Mouse (Mus musculus) embryonic fibroblast, embryonic 13.5 days (primary cell): ENCODE measurements at regions not wholly inside any gene's neighbourhood (a gene's known extent, or its start where the extent isn't known, plus 50 kb on each side); places are given as distances from the start of the nearest gene placed in this dataset.

Source experiments
- H3K27ac ChIP-seq: 2 replicates; pipeline ENCODE4 v1.5.1; 2012; ENCODE audit warnings: low read length, control low read depth, inconsistent platforms; ENCODE audit not compliant: insufficient read depth
- H3K4me1 ChIP-seq: 2 replicates; pipeline ENCODE4 v1.6.1; 2011; ENCODE audit warnings: low read length; ENCODE audit not compliant: control insufficient read depth, insufficient read depth
- H3K4me3 ChIP-seq: 2 replicates; pipeline ENCODE4 v1.5.1; 2011; ENCODE audit warnings: mild to moderate bottlenecking, control low read depth, low read length; ENCODE audit not compliant: insufficient read depth
- CTCF ChIP-seq: IDR thresholded peaks from 2 replicates; pipeline ENCODE4 v1.5.1; 2011; ENCODE audit warnings: mild to moderate bottlenecking, control low read depth, low read length, moderate library complexity, borderline replicate concordance; ENCODE audit not compliant: insufficient read depth
- POLR2A ChIP-seq: IDR thresholded peaks from 2 replicates; pipeline ENCODE4 v1.6.1; 2011; ENCODE audit warnings: low read depth, mild to moderate bottlenecking, control low read depth, low read length, moderate library complexity

DNA sequence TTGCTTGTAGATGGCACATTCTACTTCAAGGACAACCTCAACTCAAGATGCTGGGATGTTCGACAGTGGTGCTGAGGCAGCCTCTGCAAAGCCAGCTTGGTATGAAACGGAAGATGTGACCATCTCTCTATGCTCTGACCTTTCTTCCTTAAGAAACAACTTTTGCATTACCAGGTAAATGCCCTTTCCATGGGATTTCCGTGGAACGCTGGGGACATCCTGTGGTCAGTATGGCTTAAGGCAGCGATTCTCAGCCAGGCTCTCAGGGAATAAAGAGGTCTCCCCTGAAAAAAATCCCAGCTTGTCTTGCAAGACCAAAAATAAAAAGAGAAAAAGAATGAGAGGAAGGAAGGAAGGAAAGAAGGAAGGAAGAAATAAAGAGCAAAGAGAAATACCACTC lies 71.3 kb upstream of the Mrps9 start:
- peak; percentile 31; the same call in 1 of the 2 replicates for TF ChIP-seq CTCF
- no peak for TF ChIP-seq POLR2A
- Histone ChIP-seq H3K27ac (no peak overlapping the region), H3K4me3 (no peak overlapping the region), H3K4me1 (no peaks in the 10 kb centered on the region)

DNA sequence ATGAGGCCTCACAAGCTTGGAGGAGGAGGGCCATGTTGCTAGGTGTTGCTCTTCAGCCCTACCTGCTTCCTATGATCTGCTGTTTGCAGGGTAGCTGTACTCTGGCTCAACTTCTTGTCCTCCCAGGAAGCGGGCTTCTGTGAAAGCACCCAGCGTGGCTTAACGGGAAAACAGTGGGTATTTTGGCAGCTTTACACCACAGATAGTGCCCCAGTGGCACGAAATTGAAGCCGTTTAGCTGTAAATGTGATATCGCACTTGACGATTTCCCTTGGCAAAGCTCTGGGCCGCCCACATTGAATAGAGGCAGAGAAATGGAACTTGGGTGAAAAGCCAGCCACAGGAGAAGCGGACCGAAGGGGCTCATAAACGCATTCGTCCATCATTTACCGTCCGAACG lies 70.8 kb upstream of the Mrps9 start:
- no peak for TF ChIP-seq CTCF
- TF ChIP-seq POLR2A, result no peak
- no peak overlapping the region for H3K4me3 ChIP-seq
- no peak overlapping the region for H3K27ac ChIP-seq
- H3K4me1 ChIP-seq, result no peaks in the 10 kb centered on the region

DNA sequence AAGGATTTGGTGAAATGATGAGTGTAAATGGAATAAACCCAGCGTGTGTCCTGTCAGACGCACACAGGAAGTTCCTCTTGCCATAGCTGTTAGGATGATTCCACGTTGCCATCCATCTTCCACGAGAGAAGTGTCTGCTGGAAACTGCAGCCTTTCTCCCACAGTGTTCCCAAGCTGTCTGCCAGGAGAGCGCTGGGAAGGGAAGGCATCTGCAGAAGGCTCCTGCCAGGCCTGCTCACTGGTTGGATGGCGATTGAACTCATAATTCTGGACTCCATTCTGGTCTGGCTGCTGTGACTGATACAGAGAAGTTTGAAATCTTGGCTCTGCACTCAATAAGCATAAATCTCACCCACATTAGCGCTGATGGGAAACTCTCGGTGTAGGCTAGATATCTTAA lies 69.5 kb upstream of the Mrps9 start:
- Histone ChIP-seq H3K27ac (no peak overlapping the region), H3K4me3 (no peak overlapping the region), H3K4me1 (no peaks in the 10 kb centered on the region)
- no peak for TF ChIP-seq POLR2A
- no peak for TF ChIP-seq CTCF

DNA sequence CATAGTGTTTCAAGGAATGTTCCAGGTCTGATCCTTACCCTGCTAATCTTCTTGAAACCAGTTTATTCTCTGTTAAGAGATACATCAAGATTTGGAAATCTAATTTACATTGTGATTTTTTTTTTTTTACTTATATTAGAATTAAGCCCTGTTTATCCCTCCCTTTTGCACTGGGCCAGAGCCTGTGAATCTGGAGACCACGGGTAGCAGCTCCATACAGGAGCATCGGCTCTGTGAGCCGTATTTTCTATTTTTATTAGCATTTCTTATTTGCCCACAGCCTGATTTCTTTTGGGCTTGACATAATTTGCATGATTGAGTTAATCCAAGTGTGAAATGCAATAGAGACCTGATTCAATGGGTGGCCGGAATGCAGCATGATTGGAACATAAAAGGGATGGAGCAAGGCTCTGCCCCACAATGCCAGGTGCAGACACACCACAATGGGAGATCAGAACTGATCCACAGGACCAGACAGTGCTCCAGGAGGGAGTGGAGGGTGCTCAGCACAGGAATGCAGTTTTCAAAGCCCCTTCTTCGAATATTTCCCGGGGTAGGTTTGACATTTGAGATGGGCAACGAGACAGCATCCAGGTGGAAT lies 67.9 kb upstream of the Mrps9 start:
- TF ChIP-seq CTCF (no peak), POLR2A (no peak)
- no peak overlapping the region for H3K27ac ChIP-seq
- peaks cover 2% of the 10 kb centered on the region; the same call in 1 of the 2 replicates for H3K4me1 ChIP-seq
- H3K4me3 ChIP-seq, result no peak overlapping the region

DNA sequence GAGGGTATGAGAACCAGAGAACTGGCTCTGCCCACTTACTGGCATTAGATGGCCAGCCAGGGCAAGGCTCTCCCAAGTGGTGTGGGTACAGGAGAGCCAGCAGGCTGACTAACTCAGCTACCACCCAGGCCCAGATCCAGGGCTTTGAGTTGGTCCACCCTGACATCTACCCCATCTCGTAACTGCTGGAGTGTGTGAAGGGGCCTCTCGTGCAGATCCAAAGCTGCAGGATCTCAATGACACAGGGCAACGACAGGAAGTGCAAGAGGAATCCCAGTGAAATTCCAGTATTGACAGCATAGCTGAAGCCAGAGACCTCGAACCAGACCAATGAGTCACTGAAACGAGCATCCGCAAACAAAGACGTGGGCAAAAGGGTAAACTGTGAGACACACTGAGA lies 63.8 kb upstream of the Mrps9 start:
- H3K4me1 ChIP-seq, result peaks cover 2% of the 10 kb centered on the region; the same call in 1 of the 2 replicates
- no peak overlapping the region for H3K27ac ChIP-seq
- no peak overlapping the region for H3K4me3 ChIP-seq
- TF ChIP-seq POLR2A (no peak), CTCF (no peak)

DNA sequence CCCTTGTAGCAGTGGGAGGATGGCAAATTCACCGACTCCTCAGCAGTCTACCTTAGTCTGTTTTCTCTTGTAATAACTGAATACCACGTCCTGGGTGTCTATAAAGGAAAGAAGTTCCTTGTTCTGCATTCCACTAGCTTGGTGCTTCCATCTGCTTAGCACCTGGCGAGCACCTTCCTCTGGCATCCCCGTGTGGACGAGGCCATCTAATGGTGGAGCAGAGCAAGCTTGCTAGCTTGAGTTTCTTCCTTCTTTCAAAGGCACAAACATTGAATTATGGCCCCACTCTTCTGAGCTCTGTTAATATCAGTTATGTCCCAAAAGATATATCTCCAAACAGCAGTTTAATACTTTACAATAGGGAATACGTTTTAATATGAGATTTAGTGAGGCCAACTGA lies 62.6 kb upstream of the Mrps9 start:
- Histone ChIP-seq H3K27ac (no peak overlapping the region), H3K4me3 (no peak overlapping the region), H3K4me1 (peaks cover 2% of the 10 kb centered on the region; the same call in 1 of the 2 replicates)
- TF ChIP-seq CTCF, result no peak
- no peak for TF ChIP-seq POLR2A
